Mouse (Mus musculus) liver, adult 2 months (tissue): ENCODE measurements around the gene Gm10681. TPM values are rescaled to one million over a fixed set of nuclear protein-coding genes. Genes with fewer than 3 reads are reported as not detected.
"Not testable (repeated sequence)": the region's sequence is repeated elsewhere in the genome, so short reads cannot be mapped to it uniquely, and the experiment has no call there.

Source experiments
- DNase-seq: peaks from one replicate; pipeline ENCODE4 v3.0.0-alpha.2; 2011; ENCODE audit warnings: low read depth, low spot score; ENCODE audit errors: extremely low read depth
- H3K27ac ChIP-seq: fragments of 200-500 bp; replicated peaks from 2 replicates; pipeline ENCODE4 v1.5.1; 2012; ENCODE audit warnings: low read depth, mild to moderate bottlenecking, control low read depth, inconsistent platforms, low read length; ENCODE audit not compliant: insufficient read depth
- H3K27me3 ChIP-seq: fragments of 200-500 bp; 2 replicates; pipeline ENCODE4 v1.6.1; 2012; ENCODE audit warnings: mild to moderate bottlenecking, moderate library complexity, low read length, inconsistent platforms; ENCODE audit not compliant: control insufficient read depth, insufficient read depth
- H3K36me3 ChIP-seq: fragments of 200-500 bp; 2 replicates; pipeline ENCODE4 v1.6.1; 2012; ENCODE audit warnings: low read length, inconsistent platforms; ENCODE audit not compliant: control insufficient read depth, insufficient read depth
- H3K4me1 ChIP-seq: fragments of 200-500 bp; 2 replicates; pipeline ENCODE4 v1.6.1; 2011; ENCODE audit warnings: low read length; ENCODE audit not compliant: control insufficient read depth, insufficient read depth
- H3K4me3 ChIP-seq: fragments of 200-500 bp; 2 replicates; pipeline ENCODE4 v1.5.1; 2011; ENCODE audit warnings: low read depth, mild to moderate bottlenecking, control low read depth, low read length, moderate library complexity; ENCODE audit not compliant: insufficient read depth
- H3K79me2 ChIP-seq: fragments of 200-500 bp; 2 replicates; pipeline ENCODE4 v1.6.1; 2012; ENCODE audit warnings: inconsistent platforms, mild to moderate bottlenecking, low read length, moderate library complexity; ENCODE audit not compliant: control insufficient read depth, insufficient read depth
- H3K9ac ChIP-seq: fragments of 200-500 bp; 2 replicates; pipeline ENCODE4 v1.6.1; 2012; ENCODE audit warnings: low read depth, mild to moderate bottlenecking, control low read depth, inconsistent platforms, low read length
- CTCF ChIP-seq: fragments of 200-500 bp; IDR thresholded peaks from 2 replicates; pipeline ENCODE4 v1.5.1; 2011; ENCODE audit warnings: low read depth, low read length, control low read depth
- POLR2A ChIP-seq: fragments of 200-500 bp; IDR thresholded peaks from 2 replicates; pipeline ENCODE4 v1.6.1; 2011; ENCODE audit warnings: low read length, control low read depth; ENCODE audit not compliant: insufficient read depth; ENCODE audit errors: extremely low read depth
- WGBS: fragments of 180-500 bp; shearing (Covaris S2); methylation state at CpG from one replicate; pipeline ENCODE4 v1.1.7; 2018; 5-methylcytosine and 5-hydroxymethylcytosine counted together
- polyA plus RNA-seq: library from polyadenylated mRNA; depleted of rRNA; stranded (reverse); fragments of >200 nt; gene quantifications from 2 replicates; pipeline ENCODE4 v1.2.3, GENCODE M21; 2012
- total RNA-seq: library from RNA; depleted of rRNA; stranded (reverse); fragments of >200 nt; gene quantifications from 2 replicates; pipeline ENCODE4 v1.2.3, GENCODE M21; 2014

Gene Gm10681
- total and polyA plus RNA-seq, 2 experiments = 0.37 TPM; not detected in 1

DNA sequence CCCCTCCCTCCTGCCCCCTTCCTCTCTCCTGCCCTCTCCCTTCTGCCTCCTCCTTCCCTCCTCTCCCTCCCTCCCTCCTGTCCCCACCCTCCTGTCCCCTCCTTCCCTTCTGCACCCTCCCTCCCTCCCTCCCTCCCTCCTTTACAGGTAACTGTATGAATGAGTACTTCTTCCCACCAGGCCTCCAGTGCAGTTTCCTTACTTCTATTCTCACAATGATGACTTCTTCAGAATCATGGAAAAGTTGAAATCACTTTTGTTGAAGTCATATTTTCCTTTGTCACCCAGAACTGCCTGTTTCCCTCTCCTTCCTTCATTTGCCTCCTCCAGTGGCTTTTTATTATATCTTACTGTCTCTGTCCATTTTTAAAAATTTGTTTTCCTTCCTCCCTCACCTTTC, 25.4 kb upstream of the Gm10681 start:
- H3K27ac ChIP-seq = no peak overlapping the region
- H3K4me1 ChIP-seq = no peaks in the 10 kb centered on the region
- no peak for DNase-seq
- peaks cover 12% of the 10 kb centered on the region for H3K36me3 ChIP-seq
- no peak overlapping the region for H3K4me3 ChIP-seq
- no peaks in the 10 kb centered on the region for H3K27me3 ChIP-seq
- no peak overlapping the region for H3K9ac ChIP-seq
- no peak for TF ChIP-seq POLR2A
- TF ChIP-seq CTCF = no peak
- H3K79me2 ChIP-seq = no peaks in the 10 kb centered on the region

DNA sequence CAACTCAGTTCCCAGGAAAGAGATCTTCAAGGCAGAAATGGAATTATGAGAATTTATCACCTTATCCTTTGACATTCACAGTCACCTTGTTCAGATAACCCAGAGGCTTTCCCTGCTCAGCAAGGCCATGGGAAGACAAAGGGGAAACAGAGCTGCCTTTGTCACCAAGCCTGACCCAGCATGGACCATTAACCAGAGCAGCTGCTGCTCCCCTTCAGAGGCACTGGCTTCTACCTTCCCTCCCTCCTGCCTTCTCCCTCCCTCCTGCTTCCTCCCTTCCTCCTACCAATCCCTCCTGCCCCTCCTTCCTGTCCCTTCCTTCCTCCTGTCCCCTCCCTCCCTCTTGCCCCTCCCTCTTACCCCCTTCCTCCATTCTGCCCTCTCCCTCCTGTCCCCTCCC, 24.9 kb upstream of the Gm10681 start:
- not testable (repeated sequence) for H3K36me3 ChIP-seq, H3K4me1 ChIP-seq, DNase-seq

DNA sequence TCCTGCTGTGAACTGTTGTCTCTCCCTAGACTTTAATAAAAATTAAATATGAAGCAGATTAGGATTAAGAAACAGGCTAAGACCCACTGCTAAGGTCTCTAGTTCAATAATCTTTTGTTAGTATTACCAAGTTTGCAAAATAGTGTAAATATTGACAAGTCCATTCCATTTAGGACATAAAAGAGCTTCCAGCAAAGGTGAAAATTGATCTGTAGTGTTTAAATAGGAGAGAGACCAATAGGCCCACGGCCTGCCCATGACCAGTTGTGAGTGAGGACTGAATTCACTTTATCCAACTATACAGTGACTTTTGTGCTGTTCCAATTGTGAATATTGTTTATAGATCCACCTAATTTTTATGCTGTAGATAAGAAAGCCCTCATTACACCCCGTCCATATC, 886 bp downstream of the Gm10681 start:
- no peaks in the 10 kb centered on the region for H3K27me3 ChIP-seq
- H3K36me3 ChIP-seq = no peaks in the 10 kb centered on the region
- no peak overlapping the region for H3K27ac ChIP-seq
- peaks cover 17% of the 10 kb centered on the region; the same call in 1 of the 2 replicates for H3K4me1 ChIP-seq
- H3K4me3 ChIP-seq = no peak overlapping the region
- 17% methylated on average over 2 of the region's 2 CpGs for WGBS
- no peak overlapping the region for H3K9ac ChIP-seq
- no peak for TF ChIP-seq CTCF
- no peak for TF ChIP-seq POLR2A
- peak; percentile 94 for DNase-seq
- no peaks in the 10 kb centered on the region for H3K79me2 ChIP-seq

More for the DNA sequence above, 24.9 kb upstream of the Gm10681 start:
- H3K79me2 ChIP-seq, H3K27ac ChIP-seq, H3K4me3 ChIP-seq, H3K27me3 ChIP-seq, H3K9ac ChIP-seq: not testable (repeated sequence)

DNA sequence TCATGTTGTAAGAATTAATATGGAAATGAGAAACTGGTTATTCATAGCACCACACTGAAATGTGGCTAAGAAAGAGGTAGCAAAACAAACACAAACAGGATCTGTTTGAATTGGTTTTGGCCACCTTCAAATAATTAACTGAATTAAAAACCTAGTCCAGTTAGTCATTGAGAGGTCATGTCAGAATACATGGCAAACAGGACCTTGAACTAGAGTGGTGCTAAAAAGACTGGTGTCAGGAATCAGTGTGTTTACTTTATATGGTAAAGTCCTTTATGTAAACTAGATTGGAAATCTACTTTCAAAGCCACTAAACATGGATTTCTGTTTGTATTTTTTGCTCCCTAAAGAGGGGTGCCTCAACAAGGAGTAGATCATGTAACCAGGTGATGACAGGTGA, 6.0 kb downstream of the Gm10681 start:
- H3K4me1 ChIP-seq = peaks cover 11% of the 10 kb centered on the region
- not testable (repeated sequence) for H3K27ac ChIP-seq, DNase-seq, H3K36me3 ChIP-seq, H3K79me2 ChIP-seq, H3K27me3 ChIP-seq, H3K9ac ChIP-seq, H3K4me3 ChIP-seq

GRCm38 (mm10) chr3:98582202-98582601, 6.4 kb downstream of the Gm10681 start:
- not testable (repeated sequence) for H3K4me1 ChIP-seq, DNase-seq, H3K79me2 ChIP-seq, H3K9ac ChIP-seq, H3K4me3 ChIP-seq, H3K27ac ChIP-seq, H3K36me3 ChIP-seq, H3K27me3 ChIP-seq
- WGBS = no CpG with 5 or more reads among the region's 1 CpGs

GRCm38 (mm10) chr3:98581024-98581423, 7.6 kb downstream of the Gm10681 start:
- peak; percentile 32 for DNase-seq
- not testable (repeated sequence) for H3K4me3 ChIP-seq, H3K79me2 ChIP-seq, H3K36me3 ChIP-seq, H3K27me3 ChIP-seq, H3K9ac ChIP-seq, H3K27ac ChIP-seq, H3K4me1 ChIP-seq
- 91% methylated on average over 1 of the region's 1 CpGs for WGBS

- H3K36me3 ChIP-seq, DNase-seq, H3K9ac ChIP-seq, H3K4me3 ChIP-seq, H3K27ac ChIP-seq, H3K4me1 ChIP-seq, H3K79me2 ChIP-seq, H3K27me3 ChIP-seq: not testable (repeated sequence)
- WGBS = 92% methylated on average over 2 of the region's 2 CpGs
These were observed 20.9 kb downstream of the Gm10681 start for GRCm38 (mm10) chr3:98567717-98568116.

DNA sequence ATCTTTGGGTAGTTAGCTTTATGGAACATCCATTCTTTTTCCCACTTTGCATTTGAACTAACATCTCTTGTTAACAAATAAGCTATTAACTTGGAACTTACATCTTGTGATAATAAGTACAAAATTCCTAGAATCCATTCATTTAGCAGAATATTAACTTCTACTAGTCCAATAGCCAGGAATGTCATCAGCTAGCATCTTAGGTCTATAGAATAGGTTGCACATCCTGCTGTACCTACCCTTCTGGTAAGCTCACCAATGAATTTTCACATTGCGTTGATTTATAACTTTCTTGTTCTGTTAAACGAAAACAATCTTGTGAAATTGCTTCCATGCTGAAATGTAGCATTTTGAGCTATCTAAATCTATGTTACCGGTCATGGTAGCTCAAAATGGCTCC, 23.7 kb downstream of the Gm10681 start:
- H3K4me3 ChIP-seq, DNase-seq, H3K36me3 ChIP-seq, H3K27ac ChIP-seq, H3K4me1 ChIP-seq, H3K27me3 ChIP-seq, H3K79me2 ChIP-seq, H3K9ac ChIP-seq: not testable (repeated sequence)
- WGBS = no CpG with 5 or more reads among the region's 3 CpGs

- not testable (repeated sequence) for H3K27ac ChIP-seq, H3K36me3 ChIP-seq, H3K4me3 ChIP-seq, H3K27me3 ChIP-seq, H3K9ac ChIP-seq, DNase-seq, H3K4me1 ChIP-seq, H3K79me2 ChIP-seq
- no CpG with 5 or more reads among the region's 2 CpGs for WGBS
These were observed 24.8 kb downstream of the Gm10681 start for GRCm38 (mm10) chr3:98563831-98564230.
